Mouse (Mus musculus) embryonic fibroblast, embryonic 13.5 days (primary cell): Measurements from ENCODE around the gene Slc8a3.

ENCODE experiments used
- CTCF ChIP-seq: IDR thresholded peaks from 2 replicates; pipeline ENCODE4 v1.5.1; 2011; ENCODE audit warnings: mild to moderate bottlenecking, control low read depth, low read length, moderate library complexity, borderline replicate concordance; ENCODE audit not compliant: insufficient read depth
- POLR2A ChIP-seq: IDR thresholded peaks from 2 replicates; pipeline ENCODE4 v1.6.1; 2011; ENCODE audit warnings: low read depth, mild to moderate bottlenecking, control low read depth, low read length, moderate library complexity

DNA sequence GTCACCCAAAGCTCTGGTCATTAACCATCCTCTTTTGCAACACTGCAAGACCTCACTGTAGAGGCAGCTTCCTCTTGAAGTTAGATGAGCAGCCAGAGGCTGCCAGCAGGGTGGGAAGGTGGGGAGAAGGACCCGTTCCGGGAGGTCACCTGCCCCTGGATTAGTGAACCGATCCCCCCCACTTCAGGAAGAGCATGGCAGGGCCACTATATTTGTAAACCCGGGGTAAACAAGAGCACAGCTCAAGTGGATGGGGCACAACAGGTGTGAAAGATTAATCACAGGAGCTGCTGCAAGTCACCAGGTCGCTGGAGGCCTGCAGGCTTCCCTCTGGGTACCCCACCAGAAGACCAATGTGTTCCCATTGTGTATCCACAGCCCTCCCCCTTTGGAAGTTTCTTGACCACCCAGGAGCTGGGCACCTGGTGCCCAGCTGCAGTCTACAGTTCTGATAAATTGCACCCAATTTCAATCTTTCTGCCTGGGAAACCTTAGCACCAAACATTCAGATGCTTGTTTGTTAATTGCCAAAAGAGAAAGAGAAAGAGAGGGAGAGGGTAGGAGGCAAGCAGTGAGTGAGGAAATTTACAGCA lies 1.8 kb downstream of the Slc8a3 start:
- TF ChIP-seq CTCF: no peak
- TF ChIP-seq POLR2A: no peak
